Mouse (Mus musculus) CH12.LX (cell line): Measurements from ENCODE around the gene Vav2. TPM values are rescaled to one million over a fixed set of nuclear protein-coding genes. Genes with fewer than 3 reads are reported as not detected.

Experiments used
- DNase-seq: peaks from one replicate; pipeline ENCODE4 v3.0.0-alpha.2; 2013; ENCODE audit errors: extremely low read depth
- H3K27ac ChIP-seq: 2 replicates; pipeline ENCODE4 v1.5.1; 2012; ENCODE audit warnings: low read depth, mild to moderate bottlenecking, control low read depth, moderate library complexity; ENCODE audit not compliant: insufficient read depth
- H3K27me3 ChIP-seq: replicated peaks from 2 replicates; pipeline ENCODE3; 2012; ENCODE audit warnings: inconsistent platforms
- H3K36me3 ChIP-seq, 2 experiments: replicated peaks in 1 of 2; 2 replicates each; pipeline versions ENCODE3 to v1.6.1; 2012; ENCODE audit warnings: inconsistent platforms in 1 of 2, low read length in 1 of 2, mild to moderate bottlenecking in 1 of 2, mixed read lengths in 1 of 2, moderate library complexity in 1 of 2; ENCODE audit not compliant: control insufficient read depth in 1 of 2, insufficient read depth in 1 of 2
- H3K4me1 ChIP-seq, 2 experiments: 2 replicates each; pipeline ENCODE4 v1.6.1; 2012; ENCODE audit warnings: inconsistent platforms in 1 of 2, moderate library complexity in 1 of 2; ENCODE audit not compliant: insufficient read depth in 2 of 2, control insufficient read depth in 1 of 2
- H3K4me2 ChIP-seq: 2 replicates; pipeline ENCODE4 v1.6.1; 2012; ENCODE audit warnings: low read depth, mild to moderate bottlenecking, control low read depth; ENCODE audit not compliant: poor library complexity, insufficient read depth, severe bottlenecking
- H3K4me3 ChIP-seq, 3 experiments: fragments of 150-350 bp in 1 of 3; sonication (generic) in 1 of 3; replicated peaks in 1 of 3; 2 replicates each; pipeline versions ENCODE3 to v1.5.1; 2011 to 2012; ENCODE audit warnings: low read depth in 2 of 3, low read length in 2 of 3, mild to moderate bottlenecking in 2 of 3, moderate library complexity in 2 of 3, control low read depth in 1 of 3, improper control_type of control experiment in 1 of 3, inconsistent platforms in 1 of 3, mixed read lengths in 1 of 3; ENCODE audit not compliant: poor library complexity in 1 of 3
- H3K79me2 ChIP-seq: replicated peaks from 2 replicates; pipeline ENCODE4 v1.6.1; 2012; ENCODE audit warnings: mild to moderate bottlenecking, moderate library complexity; ENCODE audit not compliant: control insufficient read depth, poor library complexity, insufficient read depth, severe bottlenecking; ENCODE audit errors: extremely low read depth
- H3K9ac ChIP-seq: 2 replicates; pipeline ENCODE4 v1.6.1; 2012; ENCODE audit warnings: low read depth, mild to moderate bottlenecking, control low read depth, moderate library complexity; ENCODE audit not compliant: insufficient read depth
- H3K9me3 ChIP-seq: replicated peaks from 2 replicates; pipeline ENCODE3; 2012; ENCODE audit warnings: low read length, inconsistent platforms, mixed read lengths
- BHLHE40 ChIP-seq: IDR thresholded peaks from 2 replicates; pipeline ENCODE4 v1.6.1; 2011; ENCODE audit warnings: mild to moderate bottlenecking, low read depth, low read length, improper control_type of control experiment
- CHD1 ChIP-seq: IDR thresholded peaks from 2 replicates; pipeline ENCODE4 v1.6.1; 2012; ENCODE audit warnings: low read depth, low read length, improper control_type of control experiment, inconsistent platforms
- CHD2 ChIP-seq: IDR thresholded peaks from 2 replicates; pipeline ENCODE4 v1.6.1; 2011; ENCODE audit warnings: low read length, improper control_type of control experiment
- E2F4 ChIP-seq: IDR thresholded peaks from 2 replicates; pipeline ENCODE4 v1.6.1; 2011; ENCODE audit warnings: low read depth, low read length, improper control_type of control experiment; ENCODE audit not compliant: insufficient replicate concordance
- ELF1 ChIP-seq: IDR thresholded peaks from 2 replicates; pipeline ENCODE4 v1.6.1; 2014; ENCODE audit warnings: low read depth, mild to moderate bottlenecking, inconsistent platforms, low read length, improper control_type of control experiment
- ETS1 ChIP-seq: conservative IDR thresholded peaks from 2 replicates; pipeline ENCODE4 v1.6.1; 2012; ENCODE audit warnings: low read depth, mild to moderate bottlenecking, inconsistent platforms, low read length, improper control_type of control experiment, moderate library complexity
- GABPA ChIP-seq: IDR thresholded peaks from 2 replicates; pipeline ENCODE4 v1.6.1; 2012; ENCODE audit warnings: low read depth, low read length, improper control_type of control experiment, inconsistent platforms; ENCODE audit not compliant: insufficient replicate concordance
- IRF4 ChIP-seq: IDR thresholded peaks from 2 replicates; pipeline ENCODE4 v1.6.1; 2014; ENCODE audit warnings: low read depth, mild to moderate bottlenecking, inconsistent platforms, low read length, improper control_type of control experiment
- JUN ChIP-seq: IDR thresholded peaks from 2 replicates; pipeline ENCODE4 v1.6.1; 2011; ENCODE audit warnings: low read depth, mild to moderate bottlenecking, low read length, improper control_type of control experiment, moderate library complexity; ENCODE audit not compliant: insufficient read depth
- JUND ChIP-seq: conservative IDR thresholded peaks from 2 replicates; pipeline ENCODE4 v1.6.1; 2011; ENCODE audit warnings: low read depth, low read length, improper control_type of control experiment
- MAFK ChIP-seq: IDR thresholded peaks from 2 replicates; pipeline ENCODE4 v1.6.1; 2011; ENCODE audit warnings: low read length, improper control_type of control experiment; ENCODE audit not compliant: insufficient replicate concordance
- MAX ChIP-seq: IDR thresholded peaks from 2 replicates; pipeline ENCODE4 v1.6.1; 2011; ENCODE audit warnings: low read length, improper control_type of control experiment
- MEF2A ChIP-seq: IDR thresholded peaks from 2 replicates; pipeline ENCODE4 v1.6.1; 2014; ENCODE audit warnings: low read depth, mild to moderate bottlenecking, inconsistent platforms, low read length, improper control_type of control experiment, borderline replicate concordance
- MXI1 ChIP-seq: IDR thresholded peaks from 2 replicates; pipeline ENCODE4 v1.6.1; 2011; ENCODE audit warnings: mild to moderate bottlenecking, low read depth, low read length, improper control_type of control experiment
- MYC ChIP-seq: IDR thresholded peaks from 2 replicates; pipeline ENCODE4 v1.6.1; 2011; ENCODE audit warnings: low read depth, mild to moderate bottlenecking, improper control_type of control experiment, low read length
- NELFE ChIP-seq: IDR thresholded peaks from 2 replicates; pipeline ENCODE4 v1.6.1; 2011; ENCODE audit warnings: low read depth, low read length, improper control_type of control experiment
- NRF1 ChIP-seq: IDR thresholded peaks from 2 replicates; pipeline ENCODE4 v1.6.1; 2014; ENCODE audit warnings: low read depth, mild to moderate bottlenecking, inconsistent platforms, low read length, improper control_type of control experiment, moderate library complexity
- PAX5 ChIP-seq: IDR thresholded peaks from 2 replicates; pipeline ENCODE4 v1.6.1; 2012; ENCODE audit warnings: low read length, inconsistent platforms, mixed read lengths
- POLR2A ChIP-seq: IDR thresholded peaks from 2 replicates; pipeline ENCODE4 v1.6.1; 2011; ENCODE audit warnings: low read depth, mild to moderate bottlenecking, improper control_type of control experiment, low read length
- POLR2AphosphoS2 ChIP-seq: IDR thresholded peaks from 2 replicates; pipeline ENCODE4 v1.6.1; 2011; ENCODE audit warnings: low read depth, low read length, improper control_type of control experiment
- RAD21 ChIP-seq: IDR thresholded peaks from 2 replicates; pipeline ENCODE4 v1.6.1; 2011; ENCODE audit warnings: low read depth, mild to moderate bottlenecking, low read length, improper control_type of control experiment, moderate library complexity
- RCOR1 ChIP-seq: conservative IDR thresholded peaks from 2 replicates; pipeline ENCODE4 v1.6.1; 2012; ENCODE audit warnings: low read depth, mild to moderate bottlenecking, inconsistent platforms, low read length, improper control_type of control experiment
- SIN3A ChIP-seq: IDR thresholded peaks from 2 replicates; pipeline ENCODE4 v1.6.1; 2012; ENCODE audit warnings: low read length, improper control_type of control experiment, inconsistent platforms
- SMC3 ChIP-seq: IDR thresholded peaks from 2 replicates; pipeline ENCODE4 v1.6.1; 2011; ENCODE audit warnings: low read depth, low read length, improper control_type of control experiment
- TBP ChIP-seq: conservative IDR thresholded peaks from 2 replicates; pipeline ENCODE4 v1.6.1; 2011; ENCODE audit warnings: low read depth, low read length, improper control_type of control experiment
- TCF12 ChIP-seq: IDR thresholded peaks from 2 replicates; pipeline ENCODE4 v1.6.1; 2014; ENCODE audit warnings: low read depth, mild to moderate bottlenecking, inconsistent platforms, low read length, improper control_type of control experiment
- UBTF ChIP-seq: IDR thresholded peaks from 2 replicates; pipeline ENCODE4 v1.6.1; 2012; ENCODE audit warnings: low read depth, mild to moderate bottlenecking, inconsistent platforms, low read length, improper control_type of control experiment, moderate library complexity
- USF1 ChIP-seq: IDR thresholded peaks from 2 replicates; pipeline ENCODE4 v1.6.1; 2014; ENCODE audit warnings: low read depth, mild to moderate bottlenecking, inconsistent platforms, low read length, improper control_type of control experiment
- USF2 ChIP-seq: conservative IDR thresholded peaks from 2 replicates; pipeline ENCODE4 v1.6.1; 2011; ENCODE audit warnings: low read depth, low read length, improper control_type of control experiment
- ZC3H11A ChIP-seq: IDR thresholded peaks from 2 replicates; pipeline ENCODE4 v1.6.1; 2012; ENCODE audit warnings: low read depth, mild to moderate bottlenecking, inconsistent platforms, low read length, improper control_type of control experiment
- ZNF384 ChIP-seq: IDR thresholded peaks from 2 replicates; pipeline ENCODE4 v1.6.1; 2012; ENCODE audit warnings: low read depth, low read length, improper control_type of control experiment, inconsistent platforms
- dilution Hi-C: fragments of 300-500 bp; cut with MboI; formaldehyde crosslinking; loops from 2 replicates; pipeline ENCODE4 v1.14.3; 2020; ENCODE audit warnings: low sequenced_read_pairs; ENCODE audit not compliant: extremely low pct_unique_long_range_greater_than_20kb, extremely low pct_ligation_motif_present
- in situ Hi-C: fragments of 300-500 bp; cut with MboI; formaldehyde crosslinking; loops from 3 replicates; pipeline ENCODE4 v1.14.3; 2019; ENCODE audit warnings: low sequenced_read_pairs, low pct_ligation_motif_present, low pct_unique_long_range_greater_than_20kb, mixed read lengths
- polyA plus RNA-seq: library from polyadenylated mRNA; unstranded; fragments of >175 nt; gene quantifications from 2 replicates; pipeline ENCODE4 v1.2.1, GENCODE M21; 2012; ENCODE audit warnings: low read depth; ENCODE audit not compliant: insufficient read length
- total RNA-seq, 2 experiments: library from RNA; depleted of rRNA; stranded (reverse); fragments of 300-350 nt in 1 of 2; fragments of >200 nt in 1 of 2; gene quantifications; 2 replicates each; pipeline ENCODE4 v1.2.3; 2012 to 2014

Vav2 gene
- total and polyA plus RNA-seq, 3 experiments = 31.5 to 46.8 (median 46.6) TPM

DNA sequence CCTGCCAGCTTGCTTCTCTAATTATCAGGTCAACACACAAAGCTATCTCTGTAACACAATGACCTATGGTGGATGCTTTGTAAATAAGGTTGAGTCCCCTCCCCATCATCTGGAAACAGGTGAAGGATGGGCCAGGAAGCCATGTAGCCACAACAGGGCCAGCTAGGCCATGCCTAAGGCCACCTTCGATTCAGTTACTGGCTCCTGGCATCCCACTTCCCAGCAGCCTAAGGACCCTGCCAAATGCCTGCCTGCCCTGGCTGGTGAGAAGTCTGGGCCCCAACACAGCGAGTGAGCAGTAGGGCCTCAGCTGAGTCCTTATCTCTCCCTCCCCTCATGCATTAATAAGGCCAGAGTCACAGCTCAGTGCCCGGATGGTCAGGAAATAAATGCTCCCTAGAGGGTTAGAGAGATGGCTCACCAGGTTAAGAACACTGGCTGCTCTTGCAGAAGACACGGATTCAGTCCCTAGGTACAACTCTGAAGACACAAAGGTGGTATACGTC lies 9.1 kb downstream of the Vav2 start:
- DNase-seq = no peak
- H3K9me3 ChIP-seq = no peaks in the 10 kb centered on the region
- peak overlapping the region in 1 of 3 experiments; percentile 39 for H3K4me3 ChIP-seq
- H3K79me2 ChIP-seq = peaks cover 96% of the 10 kb centered on the region
- H3K36me3 ChIP-seq = peaks cover 2 to 36% of the 10 kb centered on the region in 2 experiments
- in situ Hi-C loops = no loop called here
- dilution Hi-C loops = no loop called here
- peak overlapping the region; percentile 94 for H3K27ac ChIP-seq
- TF ChIP-seq SIN3A (no peak), ELF1 (no peak), SMC3 (no peak), ETS1 (peak; percentile 38), BHLHE40 (0 out of 2 replicates have a peak, but pooled peaks have one; percentile 7), POLR2A (peak; percentile 30; the same call in 1 of the 2 replicates)
- TF ChIP-seq, all 38 proteins: peak for 3
- peak overlapping the region; percentile 44 for H3K4me2 ChIP-seq
- peaks cover 53 to 92% of the 10 kb centered on the region in 2 experiments for H3K4me1 ChIP-seq
- H3K27me3 ChIP-seq = no peaks in the 10 kb centered on the region
- peak overlapping the region; percentile 58; the same call in 1 of the 2 replicates for H3K9ac ChIP-seq

DNA sequence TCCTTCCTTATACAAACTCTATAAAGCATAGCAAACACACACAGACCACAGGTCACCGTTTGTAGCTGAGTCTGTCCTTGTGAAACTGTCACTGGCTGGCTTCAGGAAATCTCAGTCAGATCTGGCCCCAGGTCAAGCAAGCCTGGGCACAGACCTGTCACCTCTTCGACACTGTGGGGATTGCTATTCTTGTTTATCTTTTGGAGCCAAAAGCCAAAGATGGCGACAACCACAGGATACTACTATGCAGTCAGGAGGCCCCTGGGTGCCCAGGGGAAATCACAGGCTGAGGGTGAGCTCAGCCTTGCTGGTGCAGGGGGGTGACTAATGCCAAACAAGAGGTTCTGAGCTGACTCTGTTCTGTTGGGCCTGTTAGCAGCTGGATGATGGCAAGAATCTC lies 10.4 kb downstream of the Vav2 start:
- peak overlapping the region in 1 of 3 experiments; percentile 19 for H3K4me3 ChIP-seq
- dilution Hi-C loops (no loop called here), in situ Hi-C loops (no loop called here)
- H3K4me2 ChIP-seq = peak overlapping the region; percentile 89
- no peaks in the 10 kb centered on the region for H3K27me3 ChIP-seq
- H3K36me3 ChIP-seq = peaks cover 2 to 25% of the 10 kb centered on the region in 2 experiments
- DNase-seq = peak; percentile 66
- peak overlapping the region; percentile 58 for H3K9ac ChIP-seq
- H3K27ac ChIP-seq = peak overlapping the region; percentile 94
- peaks cover 86% of the 10 kb centered on the region for H3K79me2 ChIP-seq
- H3K4me1 ChIP-seq = peaks cover 44 to 87% of the 10 kb centered on the region in 2 experiments
- no peaks in the 10 kb centered on the region for H3K9me3 ChIP-seq
- TF ChIP-seq ZNF384 (no peak), MEF2A (peak; percentile 91), MAFK (no peak), ETS1 (peak; percentile 84), E2F4 (no peak), USF1 (no peak), GABPA (no peak), JUN (no peak), IRF4 (peak; percentile 88), CHD2 (0 out of 2 replicates have a peak, but pooled peaks have one; percentile 22), JUND (no peak), POLR2A (no peak), RAD21 (no peak; the same call in 1 of the 2 replicates), UBTF (0 out of 2 replicates have a peak, but pooled peaks have one; percentile 75), NRF1 (no peak), MAX (0 out of 2 replicates have a peak, but pooled peaks have one; percentile 7), TBP (0 out of 2 replicates have a peak, but pooled peaks have one; percentile 50), CHD1 (peak; percentile 98), RCOR1 (no peak), PAX5 (no peak), MXI1 (no peak; the same call in none of the 2 replicates), SIN3A (peak; percentile 62; the same call in 1 of the 2 replicates), SMC3 (no peak), TCF12 (peak; percentile 65; the same call in 1 of the 2 replicates), MYC (no peak), ZC3H11A (no peak), POLR2AphosphoS2 (no peak), USF2 (no peak), NELFE (no peak)
